Mouse (Mus musculus) cerebellum, postnatal 25 days (tissue): Measurements from ENCODE around the gene Ccdc169.

Experiments
- DNase-seq, 2 experiments: peaks; one replicate each; pipeline ENCODE4 v3.0.0; 2021; ENCODE audit warnings: mixed read lengths in 2 of 2

The Ccdc169 gene

GRCm38 (mm10) chr3:55123064-55123463 is 14.1 kb upstream of the Ccdc169 start:
- no peak for DNase-seq

- DNase-seq: no peak
These were observed 7.9 kb upstream of the Ccdc169 start for GRCm38 (mm10) chr3:55129181-55129692.

GRCm38 (mm10) chr3:55131576-55132233 is 5.4 kb upstream of the Ccdc169 start:
- DNase-seq: no peak

GRCm38 (mm10) chr3:55139837-55140236 is 2.7 kb downstream of the Ccdc169 start:
- no peak for DNase-seq

GRCm38 (mm10) chr3:55141401-55141800 is 4.3 kb downstream of the Ccdc169 start:
- no peak for DNase-seq

- no peak for DNase-seq
These were observed 7.8 kb downstream of the Ccdc169 start for GRCm38 (mm10) chr3:55144916-55145315.

- no peak for DNase-seq
These were observed 9.3 kb downstream of the Ccdc169 start for GRCm38 (mm10) chr3:55146441-55146840.

GRCm38 (mm10) chr3:55147156-55147555 is 10.0 kb downstream of the Ccdc169 start:
- DNase-seq: no peak

- DNase-seq: no peak
These were observed 11.0 kb downstream of the Ccdc169 start for GRCm38 (mm10) chr3:55148091-55148490.

- DNase-seq: peak; percentile 60 to 80
These were observed 14.7 kb downstream of the Ccdc169 start for GRCm38 (mm10) chr3:55151656-55152433.

- DNase-seq: no peak
These were observed 15.7 kb downstream of the Ccdc169 start for GRCm38 (mm10) chr3:55152673-55153334.

GRCm38 (mm10) chr3:55154163-55154562 is 17.0 kb downstream of the Ccdc169 start:
- no peak for DNase-seq

- DNase-seq: no peak
These were observed 20.3 kb downstream of the Ccdc169 start for GRCm38 (mm10) chr3:55157413-55157812.

GRCm38 (mm10) chr3:55161144-55161543 is 24.0 kb downstream of the Ccdc169 start:
- DNase-seq: no peak

- DNase-seq: no peak
These were observed 26.4 kb downstream of the Ccdc169 start for GRCm38 (mm10) chr3:55163510-55163909.

- no peak for DNase-seq
These were observed 35.3 kb downstream of the Ccdc169 start for GRCm38 (mm10) chr3:55172478-55172877.

- DNase-seq: no peak
These were observed 40.1 kb downstream of the Ccdc169 start for GRCm38 (mm10) chr3:55177271-55177670.

GRCm38 (mm10) chr3:55181766-55182165 is 44.6 kb downstream of the Ccdc169 start, which contains the start of gene Sohlh2:
Sohlh2 (plus strand) TSS chr3:55182028.
- no peak for DNase-seq

- DNase-seq: no peak
These were observed 54.5 kb downstream of the Ccdc169 start for GRCm38 (mm10) chr3:55191668-55192067.

- DNase-seq: no peak
These were observed 56.2 kb downstream of the Ccdc169 start for GRCm38 (mm10) chr3:55193351-55193750.

- DNase-seq: no peak
These were observed 57.7 kb downstream of the Ccdc169 start for GRCm38 (mm10) chr3:55194792-55195191.

GRCm38 (mm10) chr3:55195581-55196327 is 58.6 kb downstream of the Ccdc169 start:
- no peak for DNase-seq

GRCm38 (mm10) chr3:55196328-55196710 is 59.2 kb downstream of the Ccdc169 start:
- no peak for DNase-seq
